Mouse (Mus musculus): ENCODE results near the gene Tex45.

Gene Tex45

GRCm38 (mm10) chr8:3470562-3470961, at the start of gene Tex45:
TSS of gene Tex45 (plus strand) at chr8:3470862.
- DNase-seq (ENCODE audit: low spot score) = no peak

- no peak for DNase-seq (ENCODE audit: low spot score)
These were observed 49.2 kb upstream of the Tex45 start for GRCm38 (mm10) chr8:3421507-3421906.

DNA sequence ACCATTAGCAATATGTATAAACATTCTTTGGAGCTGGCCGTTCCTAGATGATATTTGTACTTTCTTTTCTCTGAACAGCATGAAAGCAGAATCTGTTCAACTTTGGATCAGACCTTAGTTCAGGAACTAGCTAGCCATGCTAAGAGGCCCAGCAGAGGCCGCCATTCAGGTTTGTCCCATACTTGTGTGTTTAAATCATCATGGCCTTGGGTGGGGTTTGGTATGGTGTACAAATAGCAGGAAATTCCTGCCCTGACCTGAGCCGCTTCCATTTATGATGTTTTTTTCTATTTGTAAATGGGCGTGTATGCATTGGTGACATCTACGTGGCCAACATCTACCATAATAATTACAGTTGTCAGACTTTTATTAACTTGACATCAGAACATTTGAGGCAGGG, 45.4 kb upstream of the Tex45 start:
- no peak for DNase-seq (ENCODE audit: low spot score)

DNA sequence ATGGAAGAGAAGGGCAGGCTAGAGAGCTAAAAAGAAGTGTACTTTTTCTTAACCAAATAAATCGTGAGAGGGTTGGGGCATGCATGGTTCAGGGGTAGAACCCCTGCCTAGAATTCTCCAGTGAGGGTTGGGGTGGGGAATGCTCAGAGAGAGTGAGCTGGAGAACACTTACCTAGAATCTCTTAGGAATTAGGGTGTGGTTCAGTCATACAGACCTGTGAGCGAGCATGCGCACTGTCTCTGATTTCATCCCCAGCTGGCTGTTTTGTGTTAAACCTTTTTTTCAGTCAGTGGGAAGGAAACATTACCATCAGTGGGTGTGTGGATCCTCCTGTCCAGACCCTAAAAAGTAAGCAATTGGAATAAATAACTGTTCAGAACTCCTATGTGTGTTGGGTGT, 44.5 kb upstream of the Tex45 start:
- DNase-seq (ENCODE audit: low spot score) = no peak

- DNase-seq (ENCODE audit: low spot score) = no peak
These were observed 42.2 kb upstream of the Tex45 start for GRCm38 (mm10) chr8:3428426-3428825.

DNA sequence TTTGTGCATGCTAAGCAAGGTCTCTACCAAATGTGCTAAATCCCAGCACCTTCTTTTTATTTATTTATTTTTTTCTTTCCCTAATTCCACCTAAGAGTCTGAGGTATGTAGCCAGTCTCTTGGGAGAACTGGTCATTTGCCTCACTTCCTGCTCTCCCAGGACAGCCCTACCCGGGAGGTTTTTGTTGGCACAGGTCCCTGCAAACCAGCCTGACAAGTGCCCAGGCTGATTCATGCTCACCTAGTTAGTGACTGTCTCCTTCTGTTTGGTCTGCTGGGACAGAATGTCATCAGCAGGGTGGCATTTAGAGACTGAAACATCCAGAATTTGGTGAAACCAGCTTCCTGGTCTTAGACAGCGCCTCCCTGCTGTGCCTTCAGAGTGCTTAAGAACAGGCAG, 40.7 kb upstream of the Tex45 start:
- DNase-seq (ENCODE audit: low spot score) = peak; percentile 76

DNA sequence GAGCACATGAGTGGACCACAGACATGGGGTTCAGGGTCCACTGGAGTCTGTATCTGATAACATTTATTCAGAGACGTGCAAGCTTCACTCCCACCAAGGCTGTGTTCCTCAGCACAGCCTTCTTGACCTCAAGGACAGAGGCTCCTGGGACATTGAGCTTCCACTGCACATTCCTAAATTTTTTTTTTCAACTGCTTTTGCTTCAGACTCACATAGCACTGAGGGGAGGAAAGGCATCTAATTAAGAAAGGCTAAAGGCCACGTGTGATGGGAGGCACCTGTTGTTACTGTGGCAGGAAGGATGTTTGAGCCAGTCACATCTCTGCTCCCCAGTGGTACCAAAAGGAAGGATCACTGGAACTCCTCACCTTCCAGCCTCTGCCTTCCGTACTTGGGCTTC, 39.5 kb upstream of the Tex45 start:
- DNase-seq (ENCODE audit: low spot score) = no peak

GRCm38 (mm10) chr8:3436492-3436891, 34.2 kb upstream of the Tex45 start:
- no peak for DNase-seq (ENCODE audit: low spot score)

GRCm38 (mm10) chr8:3439510-3439909, 31.2 kb upstream of the Tex45 start:
- no peak for DNase-seq (ENCODE audit: low spot score)

- DNase-seq (ENCODE audit: low spot score) = no peak
These were observed 21.4 kb upstream of the Tex45 start for GRCm38 (mm10) chr8:3449226-3449625.

- peak; percentile 78 for DNase-seq (ENCODE audit: low spot score)
These were observed 20.0 kb upstream of the Tex45 start for GRCm38 (mm10) chr8:3450670-3451069.

DNA sequence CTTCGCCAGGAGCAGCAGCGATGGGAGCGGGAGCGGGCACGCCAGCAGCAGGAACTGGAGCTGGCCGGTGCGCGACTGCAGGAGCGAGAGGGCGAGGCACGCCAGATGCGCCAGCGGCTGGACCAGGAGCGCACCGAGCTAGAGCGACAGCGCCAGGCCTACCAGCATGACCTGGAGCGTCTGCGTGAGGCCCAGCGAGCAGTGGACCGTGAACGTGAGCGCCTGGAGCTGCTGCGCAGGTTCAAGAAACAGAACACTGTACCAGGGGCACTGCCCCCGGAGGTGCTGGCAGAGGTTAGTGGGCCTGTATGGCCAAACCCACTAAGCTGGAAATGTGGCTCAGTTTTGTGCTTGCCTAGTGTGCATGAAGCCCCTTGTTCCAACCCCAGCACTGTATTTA, 18.7 kb upstream of the Tex45 start:
- DNase-seq (ENCODE audit: low spot score) = no peak

- no peak for DNase-seq (ENCODE audit: low spot score)
These were observed 7.4 kb upstream of the Tex45 start for GRCm38 (mm10) chr8:3463248-3463647.

DNA sequence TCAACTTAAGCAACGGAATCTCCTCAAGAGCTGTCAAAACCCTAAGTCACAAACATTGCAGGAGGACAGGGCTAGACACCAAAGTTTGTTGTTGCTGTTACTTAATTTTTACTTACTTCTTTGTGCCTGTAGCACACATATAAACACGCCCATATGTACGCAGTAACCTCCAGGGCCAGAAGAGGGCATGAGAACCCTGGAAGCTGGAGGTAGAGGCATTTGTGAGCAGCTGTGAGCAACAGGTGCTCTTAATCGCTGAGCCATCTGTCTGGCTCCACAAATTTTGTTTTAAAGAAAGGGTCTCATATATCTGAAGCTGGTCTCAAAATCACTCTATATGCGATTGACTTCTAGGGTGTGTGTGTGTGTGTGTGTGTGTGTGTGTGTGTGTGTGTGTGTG, 6.4 kb upstream of the Tex45 start:
- peak; percentile 56 for DNase-seq (ENCODE audit: low spot score)

DNA sequence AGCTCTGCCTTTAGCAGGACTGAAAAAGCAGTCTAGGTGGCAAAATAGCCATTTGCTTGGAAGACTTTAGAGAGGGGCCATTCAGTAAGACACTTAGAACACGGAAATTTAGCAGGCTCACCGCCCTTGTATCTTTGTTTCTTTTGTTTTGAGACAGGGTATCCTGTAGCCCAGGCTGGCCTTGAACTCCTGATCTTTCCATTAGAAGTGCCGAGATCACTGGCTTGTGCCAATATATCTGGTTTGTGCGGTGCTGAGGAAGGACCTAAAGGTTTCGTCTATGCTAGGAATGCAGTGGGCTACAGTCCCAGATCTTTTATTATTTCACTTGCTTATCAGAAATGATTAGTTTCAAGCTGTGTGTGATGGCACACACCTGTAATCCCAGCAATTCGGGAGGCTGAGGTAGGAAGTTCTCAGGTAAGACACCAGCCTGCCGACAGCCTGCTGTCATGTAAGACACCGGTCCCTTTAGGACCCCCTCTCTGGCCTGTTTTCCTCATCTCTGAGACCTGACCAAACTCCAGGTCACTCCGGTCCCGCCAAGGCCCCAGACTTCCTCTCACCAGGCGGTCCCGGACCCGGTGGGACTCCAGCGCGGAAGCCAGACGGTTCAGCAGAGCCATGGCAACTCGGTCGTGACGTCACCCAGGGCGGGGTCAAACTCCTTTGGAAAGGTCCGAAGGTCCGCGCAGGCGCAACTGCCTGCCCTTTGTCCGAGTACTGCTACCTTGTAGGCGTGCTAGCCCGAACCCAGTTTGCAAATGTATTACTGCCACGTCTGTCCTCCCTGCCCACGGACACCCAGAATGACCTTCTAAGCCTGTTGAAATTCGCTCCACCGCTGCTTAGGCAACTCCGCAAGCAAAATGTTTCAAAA, 3.4 kb upstream of the Tex45 start, which contains the start of gene Pex11g:
Pex11g (minus strand) TSS at position 675 of the 880 bp plus-strand sequence.
- DNase-seq (ENCODE audit: low spot score) = peak; percentile 100

GRCm38 (mm10) chr8:3467886-3468545, 2.6 kb upstream of the Tex45 start:
- peak; percentile 44 for DNase-seq (ENCODE audit: low spot score)

DNA sequence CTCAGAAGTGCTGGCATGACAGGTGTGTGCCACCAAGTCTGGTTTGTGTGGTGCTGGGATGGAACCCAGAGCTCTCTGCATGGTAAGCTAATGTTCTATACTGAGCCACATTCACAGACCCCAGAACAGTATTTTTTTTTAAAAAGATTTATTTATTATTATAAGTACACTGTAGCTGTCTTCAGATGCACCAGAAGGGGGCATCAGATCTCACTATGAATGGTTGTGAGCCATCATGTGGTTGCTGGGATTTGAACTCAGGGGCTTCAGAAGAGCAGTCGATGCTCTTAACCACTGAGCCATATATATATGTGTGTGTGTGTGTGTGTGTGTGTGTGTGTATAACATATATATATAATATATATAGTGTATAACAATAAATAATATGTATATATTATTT, 1.8 kb upstream of the Tex45 start:
- no peak for DNase-seq (ENCODE audit: low spot score)

DNA sequence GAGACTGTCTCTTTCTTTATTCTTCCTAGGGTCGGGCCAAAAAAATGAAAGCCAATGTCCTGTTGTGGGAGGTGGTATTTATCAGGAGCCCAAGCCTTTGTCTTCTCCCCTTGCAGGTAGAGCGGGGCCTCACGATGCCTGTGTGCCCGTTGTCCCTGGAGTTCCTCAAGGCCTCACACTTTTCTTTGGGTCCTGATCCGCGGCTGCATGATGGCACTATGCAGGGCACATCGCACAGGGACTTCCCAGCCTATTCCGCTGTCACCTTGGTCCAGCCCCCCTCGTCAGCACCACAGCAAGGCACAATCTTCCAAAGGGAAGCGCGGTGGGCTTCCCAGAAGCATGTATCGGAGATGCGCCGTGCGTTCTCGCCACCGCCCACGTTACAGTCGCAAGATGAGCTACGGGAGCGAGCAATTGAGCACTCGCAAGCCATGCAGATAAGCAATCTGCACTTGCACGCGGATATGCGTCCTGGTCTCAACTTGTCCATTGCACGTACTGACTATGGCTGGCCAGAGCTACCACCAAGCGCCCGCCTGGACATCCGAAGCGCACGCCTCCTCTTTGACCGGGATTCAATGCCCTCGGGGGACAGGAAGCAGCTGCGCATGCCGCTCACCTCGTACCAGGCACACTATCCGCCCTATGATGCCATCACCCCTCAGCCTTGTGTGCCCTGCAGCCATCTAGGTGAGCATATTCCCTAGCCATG, 5.2 kb downstream of the Tex45 start:
- DNase-seq (ENCODE audit: low spot score) = no peak

DNA sequence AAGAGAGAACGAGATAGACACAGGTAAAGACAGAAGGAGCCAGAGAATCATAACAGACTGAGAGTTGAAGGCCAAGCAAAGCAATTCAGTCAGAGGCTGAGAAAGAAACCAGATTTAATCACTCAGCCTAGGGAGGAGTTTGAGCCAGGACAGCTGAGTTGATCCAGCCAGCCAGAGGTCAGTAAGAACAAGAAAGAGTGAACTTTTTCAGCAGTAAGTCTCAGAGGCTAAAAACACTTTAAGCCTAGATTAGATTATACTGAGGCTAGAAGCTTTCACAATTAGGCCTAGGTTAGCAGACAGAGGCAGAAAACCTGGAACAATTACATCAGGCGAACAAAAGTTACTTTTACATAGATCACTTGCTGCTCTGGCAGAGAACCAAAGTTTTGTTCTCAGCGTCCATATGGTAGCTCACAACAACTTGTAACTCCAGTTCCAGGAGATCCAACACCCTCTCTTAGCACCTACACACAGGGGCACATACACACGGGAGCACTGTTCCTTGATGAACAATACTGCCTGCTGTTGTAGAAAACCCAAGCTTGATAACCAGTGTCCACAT, 9.6 kb downstream of the Tex45 start:
- no peak for DNase-seq (ENCODE audit: low spot score)

DNA sequence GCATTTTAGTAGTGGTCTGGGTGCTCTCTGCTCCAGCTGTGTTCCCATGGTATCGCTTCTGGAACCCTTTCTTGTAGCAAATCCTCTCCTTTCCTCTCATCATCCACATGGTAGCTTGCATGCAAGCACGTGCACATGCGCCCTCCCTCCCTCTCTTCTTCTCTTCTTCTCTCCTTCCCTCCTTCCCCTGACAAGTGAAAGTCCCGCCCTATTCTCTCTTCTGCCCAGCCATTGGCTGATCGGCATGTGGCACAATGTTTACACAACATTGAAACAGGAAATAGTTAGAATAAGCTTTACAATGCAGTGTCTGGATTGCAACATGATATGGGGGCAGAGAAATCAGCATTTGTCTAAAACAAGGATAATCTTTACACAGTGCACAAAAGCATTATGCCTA, 10.9 kb downstream of the Tex45 start:
- DNase-seq (ENCODE audit: low spot score) = no peak

GRCm38 (mm10) chr8:3482240-3482740, 11.6 kb downstream of the Tex45 start:
- DNase-seq (ENCODE audit: low spot score) = no peak

GRCm38 (mm10) chr8:3483546-3483945, 12.9 kb downstream of the Tex45 start:
- no peak for DNase-seq (ENCODE audit: low spot score)
